In the genomic region with DNA sequence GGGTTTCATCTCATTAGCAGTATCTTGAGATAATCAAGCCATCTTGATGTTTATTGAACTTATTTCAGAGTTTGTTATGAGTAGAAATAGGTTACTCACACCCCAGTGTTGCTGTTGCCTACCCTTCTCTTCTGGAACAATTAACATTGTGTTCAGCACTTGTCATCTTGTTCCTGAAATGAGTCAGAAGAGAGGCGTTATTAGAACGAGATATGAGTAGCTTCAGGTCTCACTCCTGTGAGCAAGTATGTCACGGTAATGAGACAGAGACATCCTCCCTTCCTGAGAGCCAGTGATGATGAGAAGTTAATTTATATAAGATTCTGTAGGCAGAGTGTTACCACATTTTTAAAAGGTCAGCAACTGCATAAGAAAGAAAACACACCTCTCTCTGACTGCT, we compare ENCODE assay signal across 24 mouse cellular contexts. TPM values are rescaled to one million over a fixed set of nuclear protein-coding genes. Genes with fewer than 3 reads are reported as not detected.
DNase-seq lines count a peak whose midpoint lies in the region; ATAC-seq and TF ChIP-seq lines count a peak whose summit lies in the region.
"Had no signal": no experiment of that assay in that cellular context is flagged by ENCODE, and none has a peak within 500 bp of the region (broad histone marks: within the 10 kb centered on the region; RNA-seq: fewer than 3 reads in every experiment).

No protein-coding gene starts in this region.

- H3K9ac ChIP-seq in CH12.LX (ENCODE audit: insufficient read depth, low read depth) = peak overlapping the region; percentile 13; the same call in 1 of the 2 replicates
- H3K9ac ChIP-seq in liver, embryonic 16.5 days (ENCODE audit: low read depth, low read length) = peak overlapping the region; percentile 0; the same call in 1 of the 2 replicates
- no peak overlapping the region for H3K9ac ChIP-seq in lung, postnatal 0 days (replicated peaks; ENCODE audit: low read depth)
- H3K9ac ChIP-seq: forebrain, embryonic 13.5 days; heart, embryonic 15.5 days; intestine, embryonic 15.5 days; limb, embryonic 13.5 days; lung, embryonic 15.5 days; neural tube, embryonic 12.5 days had no signal

- H3K4me2 ChIP-seq in CH12.LX (ENCODE audit: insufficient read depth, low read depth, poor library complexity, severe bottlenecking) = peak overlapping the region; percentile 13; the same call in 1 of the 2 replicates
- peak overlapping the region; percentile 49; the same call in 1 of the 2 replicates for H3K4me2 ChIP-seq in liver, embryonic 16.5 days (ENCODE audit: low read depth, low read length)
- no peak overlapping the region for H3K4me2 ChIP-seq in lung, postnatal 0 days (replicated peaks; ENCODE audit: low read depth, low read length)
- H3K4me2 ChIP-seq: forebrain, embryonic 13.5 days; heart, embryonic 15.5 days; intestine, embryonic 15.5 days; limb, embryonic 13.5 days; lung, embryonic 15.5 days; midbrain, embryonic 11.5 days; neural tube, embryonic 12.5 days had no signal

- dilution Hi-C loops in CH12.LX (cut with MboI; ENCODE audit: extremely low pct_ligation_motif_present, extremely low pct_unique_long_range_greater_than_20kb, low sequenced_read_pairs) = no loop called here

- WGBS in liver, embryonic 16.5 days (ENCODE audit: insufficient replicate concordance) = 33% methylated on average over 3 of the region's 3 CpGs
- WGBS in lung, postnatal 0 days = 57% methylated on average over 3 of the region's 3 CpGs
- WGBS in thymus, adult 2 months = 83% methylated on average over 3 of the region's 3 CpGs

- no peak for TF ChIP-seq CTCF in CH12.LX (conservative IDR thresholded peaks at IDR 0.05 in 1 of 2, IDR thresholded peaks at IDR 0.05 in 1 of 2; ENCODE audit: low read depth in 2 of 2, low read length in 2 of 2)
- TF ChIP-seq CTCF in lung, postnatal 0 days (IDR thresholded peaks at IDR 0.05) = no peak
- TF ChIP-seq CTCF in thymus, adult 2 months (IDR thresholded peaks at IDR 0.05; ENCODE audit: borderline replicate concordance, control insufficient read depth, extremely low read depth, insufficient read depth, low read length, poor library complexity) = no peak

- intact Hi-C loops in heart, postnatal 10 days (cut with DNase I) = no loop called here

- H3K9me3 ChIP-seq in CH12.LX (replicated peaks; ENCODE audit: low read length) = no peaks in the 10 kb centered on the region
- no peaks in the 10 kb centered on the region for H3K9me3 ChIP-seq in liver, embryonic 16.5 days (replicated peaks; ENCODE audit: control insufficient read depth, low read length)
- H3K9me3 ChIP-seq in lung, postnatal 0 days (ENCODE audit: low read length) = no peaks in the 10 kb centered on the region
- H3K9me3 ChIP-seq: embryonic facial prominence, embryonic 10.5 days; forebrain, embryonic 13.5 days; heart, embryonic 15.5 days; hindbrain, embryonic 10.5 days; intestine, embryonic 15.5 days; limb, embryonic 13.5 days; lung, embryonic 15.5 days; neural tube, embryonic 12.5 days had no signal

- no peak for TF ChIP-seq RAD21 in CH12.LX (IDR thresholded peaks at IDR 0.05; ENCODE audit: low read depth, low read length)

- no peaks in the 10 kb centered on the region for H3K79me2 ChIP-seq in CH12.LX (replicated peaks; ENCODE audit: control insufficient read depth, extremely low read depth, insufficient read depth, poor library complexity, severe bottlenecking)

- TF ChIP-seq EP300 in CH12.LX (IDR thresholded peaks at IDR 0.05; ENCODE audit: low read length) = peak; percentile 92
- TF ChIP-seq EP300 in lung, postnatal 0 days (IDR thresholded peaks at IDR 0.05) = no peak

- H3K4me3 ChIP-seq in CH12.LX (replicated peaks in 1 of 3; ENCODE audit: low read depth in 2 of 3, low read length in 2 of 3, poor library complexity in 1 of 3) = no peak overlapping the region
- H3K4me3 ChIP-seq in liver, embryonic 16.5 days (ENCODE audit: low read depth, low read length) = no peak overlapping the region
- H3K4me3 ChIP-seq in lung, postnatal 0 days (ENCODE audit: low read depth, low read length) = no peak overlapping the region
- no peak overlapping the region for H3K4me3 ChIP-seq in thymus, adult 2 months (ENCODE audit: control insufficient read depth, insufficient read depth, low read length)
- H3K4me3 ChIP-seq: embryonic facial prominence, embryonic 10.5 days; forebrain, embryonic 13.5 days; heart, embryonic 15.5 days; hindbrain, embryonic 10.5 days; intestine, embryonic 15.5 days; limb, embryonic 13.5 days; lung, embryonic 15.5 days; neural tube, embryonic 12.5 days had no signal

- H3K4me1 ChIP-seq in CH12.LX (ENCODE audit: control insufficient read depth in 1 of 2, insufficient read depth in 2 of 2) = peaks cover 6 to 19% of the 10 kb centered on the region in 2 experiments
- peaks cover 32% of the 10 kb centered on the region for H3K4me1 ChIP-seq in liver, embryonic 16.5 days (ENCODE audit: control insufficient read depth, low read depth, low read length)
- no peaks in the 10 kb centered on the region for H3K4me1 ChIP-seq in lung, postnatal 0 days (ENCODE audit: insufficient read depth, low read depth, low read length)
- peaks cover 4% of the 10 kb centered on the region for H3K4me1 ChIP-seq in thymus, adult 2 months (replicated peaks; ENCODE audit: control insufficient read depth, insufficient read depth, low read length)
- H3K4me1 ChIP-seq: lung, embryonic 15.5 days had no signal

- TF ChIP-seq POLR2A in CH12.LX (IDR thresholded peaks at IDR 0.05; ENCODE audit: low read depth, low read length) = no peak
- TF ChIP-seq POLR2A in thymus, adult 2 months (IDR thresholded peaks at IDR 0.05; ENCODE audit: control insufficient read depth, extremely low read depth, insufficient read depth, low read length, poor library complexity) = no peak

- no peaks in the 10 kb centered on the region for H3K27me3 ChIP-seq in CH12.LX (replicated peaks)
- H3K27me3 ChIP-seq in liver, embryonic 16.5 days (ENCODE audit: control insufficient read depth, insufficient read depth, low read depth, low read length) = no peaks in the 10 kb centered on the region
- no peaks in the 10 kb centered on the region for H3K27me3 ChIP-seq in lung, postnatal 0 days (replicated peaks; ENCODE audit: insufficient read depth, low read length)
- no peaks in the 10 kb centered on the region for H3K27me3 ChIP-seq in thymus, adult 2 months (ENCODE audit: control insufficient read depth, insufficient read depth, low read length)
- H3K27me3 ChIP-seq: forebrain, embryonic 13.5 days; heart, embryonic 15.5 days; intestine, embryonic 15.5 days; limb, embryonic 13.5 days; lung, embryonic 15.5 days; neural tube, embryonic 12.5 days had no signal

- H3K27ac ChIP-seq in CH12.LX (ENCODE audit: insufficient read depth, low read depth) = no peak overlapping the region
- peak overlapping the region; percentile 84 for H3K27ac ChIP-seq in liver, embryonic 16.5 days (ENCODE audit: low read length)
- no peak overlapping the region for H3K27ac ChIP-seq in lung, postnatal 0 days (ENCODE audit: low read length)
- H3K27ac ChIP-seq in thymus, adult 2 months (ENCODE audit: control insufficient read depth, insufficient read depth, low read length) = no peak overlapping the region
- H3K27ac ChIP-seq: embryonic facial prominence, embryonic 10.5 days; forebrain, embryonic 13.5 days; heart, embryonic 15.5 days; hindbrain, embryonic 10.5 days; intestine, embryonic 15.5 days; limb, embryonic 13.5 days; lung, embryonic 15.5 days; macrophage; neural tube, embryonic 12.5 days had no signal

- in situ Hi-C loops in CH12.LX (cut with MboI; ENCODE audit: low pct_ligation_motif_present, low pct_unique_long_range_greater_than_20kb, low sequenced_read_pairs) = no loop called here

- no peaks in the 10 kb centered on the region for H3K36me3 ChIP-seq in CH12.LX (replicated peaks in 1 of 2; ENCODE audit: control insufficient read depth in 1 of 2, insufficient read depth in 1 of 2, low read length in 1 of 2)
- H3K36me3 ChIP-seq in liver, embryonic 16.5 days (ENCODE audit: control insufficient read depth, insufficient read depth) = no peaks in the 10 kb centered on the region
- H3K36me3 ChIP-seq in lung, postnatal 0 days (ENCODE audit: insufficient read depth, low read length) = no peaks in the 10 kb centered on the region
- no peaks in the 10 kb centered on the region for H3K36me3 ChIP-seq in thymus, adult 2 months (ENCODE audit: control insufficient read depth, insufficient read depth, low read length)
- H3K36me3 ChIP-seq: embryonic facial prominence, embryonic 10.5 days; heart, embryonic 15.5 days; hindbrain, embryonic 10.5 days; intestine, embryonic 15.5 days; limb, embryonic 13.5 days; lung, embryonic 15.5 days; neural tube, embryonic 12.5 days had no signal

- DNase-seq in A20 (ENCODE audit: low read depth, low spot score) (peak; percentile 65), CH12.LX (ENCODE audit: extremely low read depth) (peak; percentile 83)
- no peak for DNase-seq in c-Kit-positive CD71-positive TER-119-positive erythroid progenitor cells, embryonic 14.5 days (ENCODE audit: low spot score)
- no peak for DNase-seq in lung, postnatal 0 days (ENCODE audit: low spot score)
- no peak for DNase-seq in thymus, adult 2 months
- DNase-seq in heart, postnatal 10 days = no peak
- DNase-seq: adrenal gland, postnatal 25 days; cerebellum, adult 2 months; gastrocnemius, postnatal 36 days; layer of hippocampus, postnatal 36 days; right cerebral cortex, adult 18-20 months; thymus, postnatal 25 days had no signal

- peak; percentile 32; the same call in 1 of the 2 replicates for ATAC-seq in erythroid progenitor cell, adult 5-6 weeks (replicated peaks; ENCODE audit: low FRiP score, poor library complexity, severe bottlenecking)
- ATAC-seq in liver, embryonic 16.5 days (ENCODE audit: low read depth) = no peak
- ATAC-seq in lung, postnatal 0 days = no peak
- ATAC-seq: forebrain, embryonic 13.5 days; intestine, embryonic 15.5 days had no signal

TF ChIP-seq in CH12.LX, 34 proteins besides CTCF, POLR2A, EP300 and RAD21 (continues in another document):
- no peak for TF ChIP-seq SMC3 (IDR thresholded peaks at IDR 0.05; ENCODE audit: low read depth, low read length)
- TF ChIP-seq NRF1 (IDR thresholded peaks at IDR 0.05; ENCODE audit: low read depth, low read length) = no peak
- peak; percentile 72 for TF ChIP-seq BHLHE40 (IDR thresholded peaks at IDR 0.05; ENCODE audit: low read depth, low read length)
- TF ChIP-seq MYC (IDR thresholded peaks at IDR 0.05; ENCODE audit: low read depth, low read length) = 0 out of 2 replicates have a peak, but pooled peaks have one; percentile 52
- 0 out of 2 replicates have a peak, but pooled peaks have one; percentile 42 for TF ChIP-seq SIN3A (IDR thresholded peaks at IDR 0.05; ENCODE audit: low read length)

RNA-seq across cellular contexts. Expression of gene E130308A19Rik, which starts 56.5 kb away (rescaled TPM):
- 2.4 and 3.4 TPM in 2 replicates for total RNA-seq in CH12.LX (2012; rRNA removed)
- total RNA-seq in CH12.LX (2014; rRNA removed) = 2.3 and 2.4 TPM in 2 replicates
- polyA plus RNA-seq in CH12.LX (2012; ENCODE audit: insufficient read length, low read depth) = 2.3 and 3.1 TPM in 2 replicates
- 4.7 and 6.7 TPM in 2 replicates for total RNA-seq in erythroid progenitor cell, adult 5-6 weeks (2015; ENCODE audit: low replicate concordance)
- total RNA-seq in erythroid progenitor cell, adult 5-6 weeks (2017; ENCODE audit: low replicate concordance) = 2.8 and 5.3 TPM in 2 replicates
- 8.1 and 8.3 TPM in 2 replicates for polyA plus RNA-seq in liver, embryonic 16.5 days (2015; fragmentation: Nextera tagmentation; extraction: Ambion mirVana)
- 16.4 and 16.9 TPM in 2 replicates for polyA plus RNA-seq in lung, postnatal 0 days (2015; fragmentation: Nextera tagmentation; extraction: Ambion mirVana)
- 12.4 and 14.8 TPM in 2 replicates for polyA plus RNA-seq in thymus, adult 2 months (2012; rRNA removed)
- total RNA-seq in heart, postnatal 10 days (2021) = 10 to 100 TPM; 10.8 to 11.3 TPM

Comparison
In these comparisons a context has a peak if more than half of its experiments do, and no peak if none do; other contexts are left out.
1. DNase-seq: peak in A20 (single experiment) and CH12.LX (single experiment); none in c-Kit-positive CD71-positive TER-119-positive erythroid progenitor cells, embryonic 14.5 days (single experiment), lung, postnatal 0 days (single experiment), thymus, adult 2 months (single experiment) and heart, postnatal 10 days (0 of 2).